Mouse (Mus musculus) layer of hippocampus, adult 2 months (tissue): Measurements from ENCODE around the gene Mark1. TPM values are rescaled to one million over a fixed set of nuclear protein-coding genes. Genes with fewer than 3 reads are reported as not detected.
A peak's percentile ranks its signal among the peaks of the same experiment; 100 is the strongest.

Experiments used
- DNase-seq, 2 experiments: peaks; one replicate each; pipeline ENCODE4 v3.0.0; 2022; ENCODE audit warnings: low spot score in 2 of 2
- H3K27ac ChIP-seq: fragments of 200-600 bp; 2 replicates; pipeline ENCODE4 v1.8.1; 2022
- H3K4me3 ChIP-seq: fragments of 200-600 bp; 2 replicates; pipeline ENCODE4 v1.8.1; 2022; ENCODE audit warnings: mild to moderate bottlenecking
- CTCF ChIP-seq: fragments of 200-600 bp; conservative IDR thresholded peaks from 2 replicates; pipeline ENCODE4 v1.8.1; 2022; ENCODE audit warnings: antibody characterized with exemption, mild to moderate bottlenecking, moderate library complexity
- total RNA-seq, 2 experiments: library from RNA; stranded (reverse); gene quantifications; 2 replicates each; pipeline ENCODE4 v1.2.3; 2021

The Mark1 gene
- total RNA-seq, 2 experiments from 2014 or later: 49.4 to 51.6 TPM

DNA sequence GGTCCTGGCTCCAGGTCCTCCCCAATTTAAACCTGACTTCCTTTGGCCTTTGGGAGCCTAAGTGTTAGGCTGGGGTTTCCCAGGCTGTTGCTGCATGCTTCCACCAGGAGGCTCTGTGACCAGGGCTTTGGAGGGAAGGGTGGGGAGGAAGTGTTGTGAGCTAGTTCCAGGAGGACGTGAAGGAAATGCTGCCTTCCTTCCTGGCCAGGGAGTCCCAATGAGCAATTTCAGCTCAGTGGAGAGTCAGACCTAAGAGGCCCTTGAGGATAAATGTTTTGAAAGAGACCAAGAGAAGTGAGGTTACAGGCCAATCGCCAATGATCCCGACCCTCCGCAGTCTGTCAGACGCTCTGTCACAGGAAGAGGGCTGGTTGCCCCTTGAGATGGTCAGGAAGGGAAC is 146.0 kb downstream of the Mark1 start:
- peak; percentile 89 for TF ChIP-seq CTCF
- peak; percentile 55 to 72 for DNase-seq
- H3K4me3 ChIP-seq: peak overlapping the region; percentile 42
- H3K27ac ChIP-seq: peak overlapping the region; percentile 80

DNA sequence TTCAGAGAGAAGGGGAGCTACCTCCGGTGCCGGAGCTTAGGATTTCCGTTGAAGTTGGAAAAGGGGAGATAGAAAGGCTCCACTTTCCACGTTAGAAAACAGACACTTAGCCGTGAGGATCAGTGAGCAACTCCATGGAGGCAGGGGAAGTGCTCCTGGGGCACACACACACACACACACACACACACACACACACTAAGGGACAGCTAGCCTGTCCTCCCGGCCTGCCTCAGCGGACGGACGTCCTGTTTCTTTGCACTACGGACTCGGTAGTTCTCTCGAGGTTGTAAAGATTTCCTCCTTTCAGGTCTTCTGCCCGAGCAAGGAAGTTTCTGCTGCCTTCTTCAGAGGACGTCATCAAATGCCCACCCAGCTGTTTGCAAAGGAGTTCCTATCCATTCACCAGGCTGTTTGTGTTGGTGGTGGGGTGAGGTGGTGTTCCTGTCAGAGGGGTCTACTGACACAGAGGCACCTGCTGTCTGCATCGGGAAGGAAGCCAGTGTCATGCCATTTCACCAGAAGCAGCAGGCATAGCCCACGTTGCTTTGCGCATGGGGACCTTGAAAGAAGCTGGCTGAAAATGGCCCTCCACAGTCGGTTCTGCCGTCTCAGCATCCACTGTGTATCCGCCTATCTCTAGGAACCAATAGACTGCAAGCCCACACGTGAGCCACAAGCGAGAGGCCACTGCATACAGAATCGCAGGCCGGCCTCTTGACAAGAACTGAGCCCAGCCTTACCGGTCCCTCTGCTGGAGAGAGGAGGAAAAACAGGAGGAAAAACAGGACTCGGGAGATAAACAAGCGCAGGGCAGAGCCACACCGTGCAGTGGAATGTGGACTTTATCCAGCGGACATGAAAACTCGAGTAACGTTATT is 147.4 kb downstream of the Mark1 start:
- Histone ChIP-seq H3K4me3 (peak overlapping the region; percentile 42), H3K27ac (peak overlapping the region; percentile 80)
- peak; percentile 86 for TF ChIP-seq CTCF

DNA sequence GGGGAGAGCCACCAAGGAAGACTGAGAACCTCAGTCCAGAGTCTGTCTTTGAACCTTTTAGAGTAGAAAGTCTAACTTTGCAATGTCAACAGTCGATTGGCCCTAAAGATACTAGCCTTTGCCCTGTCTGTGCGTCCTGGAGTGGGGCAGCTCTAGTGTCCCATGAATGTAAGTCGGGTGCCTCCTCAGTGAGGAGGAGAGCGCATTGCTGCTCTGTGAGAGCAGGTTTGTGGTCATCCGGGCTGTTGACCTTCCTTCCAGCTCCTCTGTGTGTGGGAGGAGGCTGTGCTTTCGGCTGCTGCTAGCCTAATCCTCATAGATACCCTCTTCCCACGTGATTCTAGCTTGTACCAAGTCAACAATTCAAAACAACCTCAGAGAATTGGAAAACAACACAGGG is 148.2 kb downstream of the Mark1 start:
- no peak for TF ChIP-seq CTCF
- DNase-seq: no peak
- H3K4me3 ChIP-seq: peak overlapping the region; percentile 8; the same call in 1 of the 2 replicates
- peak overlapping the region; percentile 80; the same call in 1 of the 2 replicates for H3K27ac ChIP-seq

More for the DNA sequence above, 147.4 kb downstream of the Mark1 start:
- peak; percentile 78 to 82 for DNase-seq

DNA sequence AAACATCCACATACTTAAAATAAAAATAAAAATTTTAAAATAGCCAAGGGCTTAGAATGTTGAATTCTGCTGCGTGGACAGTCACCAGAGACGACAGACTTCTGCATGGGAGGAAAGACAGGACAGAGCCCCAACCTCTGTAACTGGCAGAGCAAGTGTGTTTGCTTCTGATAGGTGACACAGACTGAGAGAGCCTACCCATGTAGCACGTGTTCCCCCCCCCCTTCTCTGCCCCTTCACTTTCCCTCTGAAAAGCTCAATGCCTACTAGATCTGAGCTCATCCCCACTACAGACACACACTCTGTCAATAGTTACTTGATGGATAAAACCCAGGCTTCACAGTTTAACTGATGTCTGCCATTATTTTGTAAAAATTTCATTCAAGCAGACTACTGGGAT is 152.4 kb downstream of the Mark1 start:
- DNase-seq: no peak

More for the DNA sequence above, 152.4 kb downstream of the Mark1 start:
- H3K27ac ChIP-seq: no peak overlapping the region
- no peak overlapping the region for H3K4me3 ChIP-seq
- no peak for TF ChIP-seq CTCF

Other genes with a start within 250 kb of the Mark1 start
- under 1 TPM in 1 of 2 experiments, not detected in 1; 0.28 TPM for gene Marc1, start 188.3 kb downstream of the Mark1 start, total RNA-seq
- 100 to 1,000 TPM; 103 to 120 TPM for gene Marc2, start 153.1 kb downstream of the Mark1 start, total RNA-seq
- 1 to 10 TPM; 7.1 to 8.3 TPM for gene C130074G19Rik, start 116.4 kb downstream of the Mark1 start, total RNA-seq
- 10 to 100 TPM; 65.8 to 70.8 TPM for gene Rab3gap2, start 204.5 kb upstream of the Mark1 start, total RNA-seq